Mouse (Mus musculus) thymus, postnatal 4 days (tissue): ENCODE results near the gene Vmn2r114.
"Not testable (repeated sequence)": the region's sequence is repeated elsewhere in the genome, so short reads cannot be mapped to it uniquely, and the experiment has no call there.

Source experiments
- DNase-seq: peaks from one replicate; pipeline ENCODE4 v3.0.0; 2021

Vmn2r114 gene

DNA sequence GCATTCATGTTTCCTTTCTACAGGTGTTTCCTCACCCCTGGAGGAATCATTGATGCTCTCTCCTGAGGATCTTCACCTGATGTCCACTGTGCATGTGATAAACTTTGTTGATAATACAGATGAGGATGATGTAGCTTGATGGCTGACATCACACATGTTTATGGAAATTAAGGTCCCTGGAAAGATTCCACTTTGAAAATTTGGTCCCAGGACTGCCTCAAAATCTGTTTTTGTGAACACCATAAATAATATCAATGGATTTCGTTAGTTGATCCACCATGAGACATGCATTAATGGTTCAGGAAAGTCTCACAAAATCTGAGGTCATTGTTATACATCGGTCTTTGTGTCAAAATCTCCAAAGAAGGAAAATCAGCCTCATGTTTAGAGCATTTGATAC, at the start of gene Vmn2r114:
Gene Vmn2r114, minus strand, starts transcription at position 101 of the 400 bp plus-strand sequence.
- not testable (repeated sequence) for DNase-seq

GRCm38 (mm10) chr17:23351644-23352043, 39.3 kb upstream of the Vmn2r114 start:
- DNase-seq: no peak

GRCm38 (mm10) chr17:23343441-23343840, 31.1 kb upstream of the Vmn2r114 start, which contains the start of gene Vmn2r115:
Gene Vmn2r115 (plus strand): TSS chr17:23343741.
- DNase-seq: not testable (repeated sequence)

GRCm38 (mm10) chr17:23330657-23331056, 18.3 kb upstream of the Vmn2r114 start:
- DNase-seq: no peak
